Mouse (Mus musculus): ENCODE measurements around the gene Gpr161. TPM values are rescaled to one million over a fixed set of nuclear protein-coding genes. Genes with fewer than 3 reads are reported as not detected.

The Gpr161 gene
- polyA plus RNA-seq, 1 experiment, result 1.4 TPM

GRCm38 (mm10) chr1:165289831-165290230 lies 5.8 kb upstream of the Gpr161 start:
- H3K27me3 ChIP-seq (replicated peaks; ENCODE audit: control insufficient read depth, insufficient read depth, low read length), result no peaks in the 10 kb centered on the region
- no peak overlapping the region for H3K4me3 ChIP-seq (ENCODE audit: insufficient read depth, low read depth, low read length)
- H3K36me3 ChIP-seq (ENCODE audit: control insufficient read depth, insufficient read depth, low read length), result no peaks in the 10 kb centered on the region
- WGBS, result 92% methylated on average over 4 of the region's 4 CpGs
- TF ChIP-seq CTCF (conservative IDR thresholded peaks at IDR 0.05; ENCODE audit: insufficient read depth, insufficient read length, low read depth, low read length) (peak; percentile 60), POLR2A (IDR thresholded peaks at IDR 0.05; ENCODE audit: low read depth, low read length) (no peak)
- DNase-seq, result peak; percentile 29
- H3K27ac ChIP-seq (ENCODE audit: insufficient read depth, low read depth, low read length), result no peak overlapping the region
- no peaks in the 10 kb centered on the region for H3K4me1 ChIP-seq (ENCODE audit: control insufficient read depth, insufficient read depth, low read length)

- WGBS, result 71% methylated on average over 6 of the region's 6 CpGs
- no peak for TF ChIP-seq POLR2A (IDR thresholded peaks at IDR 0.05; ENCODE audit: low read depth, low read length)
- no peak for TF ChIP-seq CTCF (conservative IDR thresholded peaks at IDR 0.05; ENCODE audit: insufficient read depth, insufficient read length, low read depth, low read length)
- Histone ChIP-seq H3K27ac (ENCODE audit: insufficient read depth, low read depth, low read length) (no peak overlapping the region), H3K4me3 (ENCODE audit: insufficient read depth, low read depth, low read length) (no peak overlapping the region), H3K27me3 (replicated peaks; ENCODE audit: control insufficient read depth, insufficient read depth, low read length) (no peaks in the 10 kb centered on the region), H3K4me1 (ENCODE audit: control insufficient read depth, insufficient read depth, low read length) (no peaks in the 10 kb centered on the region), H3K36me3 (ENCODE audit: control insufficient read depth, insufficient read depth, low read length) (no peaks in the 10 kb centered on the region)
- no peak for DNase-seq
These were observed 4.0 kb upstream of the Gpr161 start for GRCm38 (mm10) chr1:165291606-165292005.

- Histone ChIP-seq H3K27me3 (replicated peaks; ENCODE audit: control insufficient read depth, insufficient read depth, low read length) (no peaks in the 10 kb centered on the region), H3K4me1 (ENCODE audit: control insufficient read depth, insufficient read depth, low read length) (0 out of 2 replicates have a peak, but pooled peaks cover 4% of the 10 kb centered on the region), H3K36me3 (ENCODE audit: control insufficient read depth, insufficient read depth, low read length) (no peaks in the 10 kb centered on the region), H3K4me3 (ENCODE audit: insufficient read depth, low read depth, low read length) (no peak overlapping the region), H3K27ac (ENCODE audit: insufficient read depth, low read depth, low read length) (no peak overlapping the region)
- DNase-seq, result no peak
- WGBS, result 33% methylated on average over 3 of the region's 3 CpGs
- TF ChIP-seq POLR2A (IDR thresholded peaks at IDR 0.05; ENCODE audit: low read depth, low read length) (no peak), CTCF (conservative IDR thresholded peaks at IDR 0.05; ENCODE audit: insufficient read depth, insufficient read length, low read depth, low read length) (no peak)
These were observed 5.5 kb downstream of the Gpr161 start for GRCm38 (mm10) chr1:165301108-165301507.

GRCm38 (mm10) chr1:165301567-165301966 lies 6.0 kb downstream of the Gpr161 start:
- Histone ChIP-seq H3K4me1 (ENCODE audit: control insufficient read depth, insufficient read depth, low read length) (0 out of 2 replicates have a peak, but pooled peaks cover 4% of the 10 kb centered on the region), H3K4me3 (ENCODE audit: insufficient read depth, low read depth, low read length) (no peak overlapping the region), H3K36me3 (ENCODE audit: control insufficient read depth, insufficient read depth, low read length) (no peaks in the 10 kb centered on the region), H3K27me3 (replicated peaks; ENCODE audit: control insufficient read depth, insufficient read depth, low read length) (no peaks in the 10 kb centered on the region), H3K27ac (ENCODE audit: insufficient read depth, low read depth, low read length) (no peak overlapping the region)
- 93% methylated on average over 2 of the region's 2 CpGs for WGBS
- no peak for DNase-seq
- no peak for TF ChIP-seq CTCF (conservative IDR thresholded peaks at IDR 0.05; ENCODE audit: insufficient read depth, insufficient read length, low read depth, low read length)
- TF ChIP-seq POLR2A (IDR thresholded peaks at IDR 0.05; ENCODE audit: low read depth, low read length), result no peak

- 53% methylated on average over 13 of the region's 13 CpGs for WGBS
- Histone ChIP-seq H3K27me3 (replicated peaks; ENCODE audit: control insufficient read depth, insufficient read depth, low read length) (no peaks in the 10 kb centered on the region), H3K4me3 (ENCODE audit: insufficient read depth, low read depth, low read length) (no peak overlapping the region), H3K4me1 (ENCODE audit: control insufficient read depth, insufficient read depth, low read length) (0 out of 2 replicates have a peak, but pooled peaks cover 4% of the 10 kb centered on the region), H3K27ac (ENCODE audit: insufficient read depth, low read depth, low read length) (peak overlapping the region; percentile 32; the same call in 1 of the 2 replicates), H3K36me3 (ENCODE audit: control insufficient read depth, insufficient read depth, low read length) (no peaks in the 10 kb centered on the region)
- TF ChIP-seq CTCF (conservative IDR thresholded peaks at IDR 0.05; ENCODE audit: insufficient read depth, insufficient read length, low read depth, low read length) (no peak), POLR2A (IDR thresholded peaks at IDR 0.05; ENCODE audit: low read depth, low read length) (no peak)
- DNase-seq, result peak; percentile 74
These were observed 7.0 kb downstream of the Gpr161 start for GRCm38 (mm10) chr1:165302455-165303208.

GRCm38 (mm10) chr1:165303209-165303608 lies 7.6 kb downstream of the Gpr161 start:
- Histone ChIP-seq H3K36me3 (ENCODE audit: control insufficient read depth, insufficient read depth, low read length) (no peaks in the 10 kb centered on the region), H3K27me3 (replicated peaks; ENCODE audit: control insufficient read depth, insufficient read depth, low read length) (no peaks in the 10 kb centered on the region), H3K27ac (ENCODE audit: insufficient read depth, low read depth, low read length) (no peak overlapping the region), H3K4me3 (ENCODE audit: insufficient read depth, low read depth, low read length) (no peak overlapping the region), H3K4me1 (ENCODE audit: control insufficient read depth, insufficient read depth, low read length) (0 out of 2 replicates have a peak, but pooled peaks cover 4% of the 10 kb centered on the region)
- DNase-seq, result no peak
- no peak for TF ChIP-seq POLR2A (IDR thresholded peaks at IDR 0.05; ENCODE audit: low read depth, low read length)
- no peak for TF ChIP-seq CTCF (conservative IDR thresholded peaks at IDR 0.05; ENCODE audit: insufficient read depth, insufficient read length, low read depth, low read length)
- 60% methylated on average over 6 of the region's 6 CpGs for WGBS

- Histone ChIP-seq H3K4me3 (ENCODE audit: insufficient read depth, low read depth, low read length) (no peak overlapping the region), H3K4me1 (ENCODE audit: control insufficient read depth, insufficient read depth, low read length) (0 out of 2 replicates have a peak, but pooled peaks cover 4% of the 10 kb centered on the region), H3K27ac (ENCODE audit: insufficient read depth, low read depth, low read length) (no peak overlapping the region), H3K27me3 (replicated peaks; ENCODE audit: control insufficient read depth, insufficient read depth, low read length) (no peaks in the 10 kb centered on the region), H3K36me3 (ENCODE audit: control insufficient read depth, insufficient read depth, low read length) (no peaks in the 10 kb centered on the region)
- DNase-seq, result no peak
- no peak for TF ChIP-seq CTCF (conservative IDR thresholded peaks at IDR 0.05; ENCODE audit: insufficient read depth, insufficient read length, low read depth, low read length)
- TF ChIP-seq POLR2A (IDR thresholded peaks at IDR 0.05; ENCODE audit: low read depth, low read length), result no peak
- WGBS, result 88% methylated on average over 7 of the region's 7 CpGs
These were observed 8.8 kb downstream of the Gpr161 start for GRCm38 (mm10) chr1:165304341-165304740.
